In genomic region chr13:45693534-45693933, GRCm38 (mm10) we compare ENCODE assay signal across 10 mouse cellular contexts.
DNase-seq lines count a peak whose midpoint lies in the region; ATAC-seq and TF ChIP-seq lines count a peak whose summit lies in the region.
"Had no signal": no experiment of that assay in that cellular context is flagged by ENCODE, and none has a peak within 500 bp of the region (broad histone marks: within the 10 kb centered on the region; RNA-seq: fewer than 3 reads in every experiment).

No protein-coding gene starts in this region.

- H3K27me3 ChIP-seq in forebrain, embryonic 13.5 days: no peaks in the 10 kb centered on the region
- H3K27me3 ChIP-seq in forebrain, embryonic 10.5 days (ENCODE audit: poor library complexity, severe bottlenecking): no peaks in the 10 kb centered on the region

- no peak for ATAC-seq in forebrain, embryonic 13.5 days
- ATAC-seq: intestine, postnatal 0 days had no signal

- no peak overlapping the region for H3K9ac ChIP-seq in forebrain, embryonic 13.5 days

- H3K4me1 ChIP-seq in bone marrow macrophage, adult 2 months (ENCODE audit: control insufficient read depth, insufficient read depth, low read length): peaks cover 22% of the 10 kb centered on the region
- H3K4me1 ChIP-seq in forebrain, embryonic 13.5 days: peaks cover 13% of the 10 kb centered on the region
- peaks cover 23% of the 10 kb centered on the region for H3K4me1 ChIP-seq in forebrain, embryonic 10.5 days

- H3K27ac ChIP-seq in bone marrow macrophage, adult 2 months (ENCODE audit: insufficient read depth, low read depth, low read length): peak overlapping the region; percentile 63
- H3K27ac ChIP-seq in forebrain, embryonic 13.5 days: no peak overlapping the region
- H3K27ac ChIP-seq in forebrain, embryonic 10.5 days: no peak overlapping the region

- H3K9me3 ChIP-seq in forebrain, embryonic 13.5 days (replicated peaks): peaks cover 4% of the 10 kb centered on the region; the same call in 1 of the 2 replicates
- peaks cover 4% of the 10 kb centered on the region; the same call in 1 of the 2 replicates for H3K9me3 ChIP-seq in forebrain, embryonic 10.5 days

- TF ChIP-seq POLR2A in bone marrow macrophage, adult 2 months (IDR thresholded peaks at IDR 0.05; ENCODE audit: borderline replicate concordance, low read depth, low read length): no peak

- WGBS in forebrain, embryonic 13.5 days: 88% methylated on average over 11 of the region's 11 CpGs
- 76% methylated on average over 11 of the region's 11 CpGs for WGBS in forebrain, embryonic 10.5 days

- peak; percentile 37 for DNase-seq in embryo, embryonic 10 days (ENCODE audit: low spot score)
- DNase-seq in embryo, embryonic 10.5 days (ENCODE audit: low spot score): no peak
- peak; percentile 75 for DNase-seq in induced T-regulatory cell, adult 2 months (ENCODE audit: low read depth)
- DNase-seq in lung, postnatal 14 days: peak; percentile 22
- DNase-seq in B cell, adult 2 months: no peak
- DNase-seq in forebrain, embryonic 10.5 days (ENCODE audit: extremely low spot score, low spot score): no peak
- DNase-seq: cerebellum, adult 8-10 months had no signal

- H3K4me3 ChIP-seq in bone marrow macrophage, adult 2 months (ENCODE audit: insufficient read depth, low read length): peak overlapping the region; percentile 14; the same call in 1 of the 2 replicates
- H3K4me3 ChIP-seq in forebrain, embryonic 13.5 days: no peak overlapping the region
- H3K4me3 ChIP-seq in forebrain, embryonic 10.5 days: no peak overlapping the region

- H3K4me2 ChIP-seq in forebrain, embryonic 13.5 days: no peak overlapping the region

- TF ChIP-seq CTCF in bone marrow macrophage, adult 2 months (IDR thresholded peaks at IDR 0.05; ENCODE audit: low read depth, low read length): no peak

- peaks cover 10% of the 10 kb centered on the region; the same call in 1 of the 2 replicates for H3K36me3 ChIP-seq in forebrain, embryonic 13.5 days (ENCODE audit: poor library complexity, severe bottlenecking)
- 0 out of 2 replicates have a peak, but pooled peaks cover 2% of the 10 kb centered on the region for H3K36me3 ChIP-seq in forebrain, embryonic 10.5 days (replicated peaks)

Comparison
In these comparisons a context has a peak if more than half of its experiments do, and no peak if none do; other contexts are left out.
1. DNase-seq: peak in embryo, embryonic 10 days (single experiment), induced T-regulatory cell, adult 2 months (single experiment) and lung, postnatal 14 days (single experiment); none in embryo, embryonic 10.5 days (single experiment), B cell, adult 2 months (0 of 2) and forebrain, embryonic 10.5 days (single experiment).